11 mouse cellular contexts compared by ENCODE assay signal in genomic region chr5:144219936-144220335, GRCm38 (mm10). TPM values are rescaled to one million over a fixed set of nuclear protein-coding genes. Genes with fewer than 3 reads are reported as not detected.
"Had no signal": no experiment of that assay in that cellular context is flagged by ENCODE, and none has a peak within 500 bp of the region (broad histone marks: within the 10 kb centered on the region; RNA-seq: fewer than 3 reads in every experiment).

No protein-coding gene starts in this region.

- H3K27me3 ChIP-seq: kidney, embryonic 15.5 days; lung, embryonic 15.5 days; neural tube, embryonic 13.5 days had no signal

- H3K4me2 ChIP-seq: kidney, embryonic 15.5 days; liver, embryonic 11.5 days; lung, embryonic 15.5 days; midbrain, embryonic 11.5 days; neural tube, embryonic 13.5 days had no signal

- DNase-seq: midbrain, embryonic 14.5 days; retina, postnatal 1 day; right cerebral cortex, postnatal 25 days; thymus, adult 18-20 months had no signal

- H3K9me3 ChIP-seq: kidney, embryonic 15.5 days; lung, embryonic 15.5 days; neural tube, embryonic 13.5 days had no signal

- H3K4me3 ChIP-seq: kidney, embryonic 15.5 days; lung, embryonic 15.5 days; neural tube, embryonic 13.5 days had no signal

- H3K36me3 ChIP-seq: lung, embryonic 15.5 days had no signal

- H3K9ac ChIP-seq: kidney, embryonic 15.5 days; liver, embryonic 14.5 days; lung, embryonic 15.5 days; neural tube, embryonic 13.5 days had no signal

- H3K27ac ChIP-seq: kidney, embryonic 15.5 days; liver, embryonic 14.5 days; lung, embryonic 15.5 days; neural tube, embryonic 13.5 days had no signal

RNA-seq across cellular contexts. Expression of gene Bhlha15, which starts 29.9 kb away (rescaled TPM):
- total RNA-seq: midbrain, postnatal 0 days had no signal
- polyA plus RNA-seq: midbrain, embryonic 11.5 days; midbrain, embryonic 14.5 days had no signal
